Mouse (Mus musculus): ENCODE data around the gene Shank3. TPM values are rescaled to one million over a fixed set of nuclear protein-coding genes. Genes with fewer than 3 reads are reported as not detected.

Gene Shank3
- polyA plus RNA-seq, 1 experiment from 2014 or later = 1.0 TPM

DNA sequence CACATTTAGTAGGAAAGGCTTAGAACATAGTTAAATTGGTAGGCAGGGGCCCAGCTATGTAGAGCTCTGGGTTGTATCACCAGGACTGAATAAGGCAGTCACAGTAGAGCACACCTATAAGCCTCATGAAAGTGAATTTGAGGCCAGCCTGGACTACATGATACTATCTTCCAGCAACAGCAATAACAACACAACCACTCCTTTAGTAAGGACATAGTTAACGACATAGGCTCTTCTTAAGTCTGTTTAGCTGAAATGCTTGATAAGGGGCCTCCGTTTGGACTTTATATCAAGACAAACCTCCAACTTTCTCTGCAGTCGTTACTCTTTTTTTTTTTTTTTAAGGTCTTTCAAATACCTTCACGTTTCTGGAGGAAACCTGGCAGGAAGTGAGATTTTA is 13.3 kb downstream of the Shank3 start:
- Histone ChIP-seq H3K27me3 (ENCODE audit: insufficient read depth, low read length) (no peaks in the 10 kb centered on the region), H3K4me3 (replicated peaks; ENCODE audit: low read depth, low read length) (no peak overlapping the region), H3K4me1 (replicated peaks; ENCODE audit: insufficient read depth, low read length) (no peaks in the 10 kb centered on the region), H3K36me3 (ENCODE audit: insufficient read depth, low read length) (no peaks in the 10 kb centered on the region), H3K9me3 (replicated peaks; ENCODE audit: low read length) (no peaks in the 10 kb centered on the region), H3K27ac (no peak overlapping the region), H3K9ac (ENCODE audit: low read depth, low read length) (no peak overlapping the region), H3K4me2 (ENCODE audit: low read length) (no peak overlapping the region)
- DNase-seq (ENCODE audit: low spot score) (no peak), ATAC-seq (replicated peaks; ENCODE audit: low FRiP score, low read depth) (no peak)
- WGBS = 71% methylated on average over 4 of the region's 4 CpGs
- no peak for TF ChIP-seq CTCF (IDR thresholded peaks at IDR 0.05; ENCODE audit: low read depth)

DNA sequence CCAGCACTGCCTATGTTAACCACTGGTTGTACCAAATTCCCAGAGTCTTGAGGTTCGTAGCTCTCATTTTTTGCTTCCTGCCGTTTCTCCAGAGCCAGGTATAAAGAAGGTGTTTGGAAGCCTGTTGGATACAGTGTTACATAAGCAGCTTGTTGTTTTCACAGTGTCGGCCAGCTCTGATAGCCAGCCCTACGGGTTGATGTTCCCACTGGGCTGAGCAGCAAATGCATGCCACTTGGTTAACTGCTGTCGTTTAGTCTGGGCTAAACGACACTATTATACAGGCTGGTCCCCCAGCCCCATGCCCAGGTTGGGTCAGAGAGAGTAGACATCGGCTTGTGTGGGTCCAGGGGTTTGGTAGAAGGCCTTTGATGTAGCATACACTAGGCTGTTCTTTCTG is 22.5 kb downstream of the Shank3 start:
- H3K4me3 ChIP-seq (replicated peaks; ENCODE audit: low read depth, low read length) = no peak overlapping the region
- H3K4me1 ChIP-seq (replicated peaks; ENCODE audit: insufficient read depth, low read length) = peaks cover 4% of the 10 kb centered on the region; the same call in 1 of the 2 replicates
- ATAC-seq (replicated peaks; ENCODE audit: low FRiP score, low read depth) (no peak), DNase-seq (ENCODE audit: low spot score) (no peak)
- 54% methylated on average over 7 of the region's 7 CpGs for WGBS
- peaks cover 14% of the 10 kb centered on the region; the same call in 1 of the 2 replicates for H3K27me3 ChIP-seq (ENCODE audit: insufficient read depth, low read length)
- H3K9me3 ChIP-seq (replicated peaks; ENCODE audit: low read length) = no peaks in the 10 kb centered on the region
- no peak overlapping the region for H3K4me2 ChIP-seq (ENCODE audit: low read length)
- no peaks in the 10 kb centered on the region for H3K36me3 ChIP-seq (ENCODE audit: insufficient read depth, low read length)
- no peak overlapping the region for H3K9ac ChIP-seq (ENCODE audit: low read depth, low read length)
- no peak for TF ChIP-seq CTCF (IDR thresholded peaks at IDR 0.05; ENCODE audit: low read depth)
- H3K27ac ChIP-seq = no peak overlapping the region

DNA sequence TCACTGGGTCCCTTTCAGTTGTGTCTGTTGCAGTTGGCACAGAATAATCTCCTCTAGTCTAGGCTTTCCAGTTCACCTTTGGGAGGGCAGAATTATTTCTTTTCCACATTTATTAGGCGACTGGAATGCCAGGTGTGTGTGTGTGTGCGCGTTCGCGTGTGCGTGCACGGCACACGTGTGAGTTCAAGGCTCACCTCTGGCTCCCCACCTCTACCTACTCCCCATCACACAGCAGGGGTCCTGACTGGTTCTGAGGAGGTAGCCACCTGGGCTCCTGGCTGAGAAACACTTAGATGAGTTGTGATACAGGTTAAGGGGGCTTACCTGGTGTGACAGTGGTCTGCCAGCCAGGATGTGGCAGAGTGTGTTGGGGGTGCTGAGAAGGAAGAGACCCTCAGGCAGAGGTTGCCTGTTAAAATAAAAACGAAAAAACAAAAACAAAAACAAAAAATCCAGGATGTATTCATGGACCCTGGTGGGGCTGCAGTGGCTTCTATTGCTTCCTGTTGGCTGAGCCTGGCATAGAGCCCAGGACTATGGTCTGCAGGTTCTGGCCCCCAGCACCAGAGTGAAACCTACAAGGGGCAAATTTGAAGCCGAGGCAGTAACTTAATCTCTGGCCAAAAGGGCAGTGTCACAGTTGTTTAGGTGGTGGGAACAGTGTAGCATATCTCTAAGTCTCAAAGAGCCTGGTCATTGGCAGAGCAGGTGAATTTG is 23.3 kb downstream of the Shank3 start:
- H3K27ac ChIP-seq = no peak overlapping the region
- peak overlapping the region; percentile 41 for H3K4me3 ChIP-seq (replicated peaks; ENCODE audit: low read depth, low read length)
- no peak overlapping the region for H3K9ac ChIP-seq (ENCODE audit: low read depth, low read length)
- no peak for TF ChIP-seq CTCF (IDR thresholded peaks at IDR 0.05; ENCODE audit: low read depth)
- peaks cover 4% of the 10 kb centered on the region; the same call in 1 of the 2 replicates for H3K4me1 ChIP-seq (replicated peaks; ENCODE audit: insufficient read depth, low read length)
- no peaks in the 10 kb centered on the region for H3K9me3 ChIP-seq (replicated peaks; ENCODE audit: low read length)
- ATAC-seq (replicated peaks; ENCODE audit: low FRiP score, low read depth) (no peak), DNase-seq (ENCODE audit: low spot score) (no peak)
- H3K27me3 ChIP-seq (ENCODE audit: insufficient read depth, low read length) = peaks cover 14% of the 10 kb centered on the region; the same call in 1 of the 2 replicates
- H3K36me3 ChIP-seq (ENCODE audit: insufficient read depth, low read length) = no peaks in the 10 kb centered on the region
- 81% methylated on average over 10 of the region's 10 CpGs for WGBS
- H3K4me2 ChIP-seq (ENCODE audit: low read length) = peak overlapping the region; percentile 94

DNA sequence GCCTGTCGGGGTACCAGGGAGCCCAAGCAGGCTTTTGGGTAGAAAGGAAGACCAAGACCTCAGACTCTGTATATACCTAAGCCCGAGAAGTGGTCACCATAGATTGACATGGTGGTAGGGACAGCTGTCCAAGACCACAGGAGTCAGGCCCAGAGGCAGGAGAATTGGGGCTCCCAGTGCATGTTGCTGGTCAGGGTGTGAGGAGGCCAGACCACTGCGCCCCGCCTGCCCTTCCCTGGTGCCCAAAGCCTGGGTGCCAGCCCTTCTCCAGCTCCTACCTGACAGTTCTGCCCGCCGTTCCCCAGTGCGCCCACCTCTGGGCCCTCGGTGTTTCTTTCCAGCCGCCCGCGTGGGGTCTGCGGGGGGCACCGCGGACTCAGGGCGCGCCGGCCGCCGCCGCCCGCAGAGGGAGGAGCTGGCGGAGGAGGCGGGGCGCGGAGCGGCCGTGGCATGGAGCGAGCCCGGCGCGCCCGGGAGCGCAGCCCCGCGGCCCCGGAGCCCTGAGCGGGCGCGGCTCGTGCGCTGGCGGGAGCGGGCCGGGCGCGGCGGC is 23.9 kb downstream of the Shank3 start:
- Histone ChIP-seq H3K4me3 (replicated peaks; ENCODE audit: low read depth, low read length) (peak overlapping the region; percentile 41), H3K4me1 (replicated peaks; ENCODE audit: insufficient read depth, low read length) (peaks cover 4% of the 10 kb centered on the region; the same call in 1 of the 2 replicates), H3K4me2 (ENCODE audit: low read length) (peak overlapping the region; percentile 94), H3K9ac (ENCODE audit: low read depth, low read length) (peak overlapping the region; percentile 51), H3K27ac (no peak overlapping the region), H3K36me3 (ENCODE audit: insufficient read depth, low read length) (no peaks in the 10 kb centered on the region), H3K9me3 (replicated peaks; ENCODE audit: low read length) (no peaks in the 10 kb centered on the region), H3K27me3 (ENCODE audit: insufficient read depth, low read length) (peaks cover 14% of the 10 kb centered on the region; the same call in 1 of the 2 replicates)
- 19% methylated on average over 29 of the region's 47 CpGs for WGBS
- TF ChIP-seq CTCF (IDR thresholded peaks at IDR 0.05; ENCODE audit: low read depth) = no peak
- DNase-seq (ENCODE audit: low spot score) = no peak
- no peak for ATAC-seq (replicated peaks; ENCODE audit: low FRiP score, low read depth)

DNA sequence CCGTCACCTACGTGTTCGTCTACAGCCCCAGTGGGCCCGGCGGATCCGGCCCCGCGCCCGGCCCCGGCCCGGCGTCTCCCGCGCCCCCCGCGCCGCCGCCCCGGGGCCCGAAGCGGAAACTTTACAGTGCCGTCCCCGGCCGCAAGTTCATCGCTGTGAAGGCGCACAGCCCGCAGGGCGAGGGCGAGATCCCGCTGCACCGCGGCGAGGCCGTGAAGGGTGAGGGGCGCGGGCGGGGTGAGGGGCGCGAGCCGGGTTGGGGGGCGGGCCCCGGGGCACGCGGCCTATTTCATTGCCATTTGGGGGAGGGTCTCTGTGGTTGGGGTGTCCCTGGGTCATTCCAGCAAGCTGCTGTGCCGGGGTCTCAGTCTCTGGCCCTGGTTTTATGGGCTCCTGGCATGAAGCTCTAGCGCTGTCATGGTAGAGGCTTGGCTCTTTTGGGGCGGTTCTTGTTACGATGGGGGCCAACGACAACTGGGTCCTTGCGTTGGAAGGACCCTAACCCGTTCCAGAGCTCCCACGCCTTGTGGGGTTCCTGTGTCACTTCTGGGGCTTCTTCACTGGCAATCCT is 24.7 kb downstream of the Shank3 start:
- TF ChIP-seq CTCF (IDR thresholded peaks at IDR 0.05; ENCODE audit: low read depth) = no peak
- Histone ChIP-seq H3K9me3 (replicated peaks; ENCODE audit: low read length) (no peaks in the 10 kb centered on the region), H3K36me3 (ENCODE audit: insufficient read depth, low read length) (no peaks in the 10 kb centered on the region), H3K4me3 (replicated peaks; ENCODE audit: low read depth, low read length) (peak overlapping the region; percentile 51), H3K4me1 (replicated peaks; ENCODE audit: insufficient read depth, low read length) (peaks cover 4% of the 10 kb centered on the region; the same call in 1 of the 2 replicates), H3K9ac (ENCODE audit: low read depth, low read length) (peak overlapping the region; percentile 51), H3K4me2 (ENCODE audit: low read length) (peak overlapping the region; percentile 94), H3K27ac (no peak overlapping the region), H3K27me3 (ENCODE audit: insufficient read depth, low read length) (peaks cover 14% of the 10 kb centered on the region; the same call in 1 of the 2 replicates)
- 4% methylated on average over 33 of the region's 52 CpGs for WGBS
- ATAC-seq (replicated peaks; ENCODE audit: low FRiP score, low read depth) (no peak), DNase-seq (ENCODE audit: low spot score) (no peak)

DNA sequence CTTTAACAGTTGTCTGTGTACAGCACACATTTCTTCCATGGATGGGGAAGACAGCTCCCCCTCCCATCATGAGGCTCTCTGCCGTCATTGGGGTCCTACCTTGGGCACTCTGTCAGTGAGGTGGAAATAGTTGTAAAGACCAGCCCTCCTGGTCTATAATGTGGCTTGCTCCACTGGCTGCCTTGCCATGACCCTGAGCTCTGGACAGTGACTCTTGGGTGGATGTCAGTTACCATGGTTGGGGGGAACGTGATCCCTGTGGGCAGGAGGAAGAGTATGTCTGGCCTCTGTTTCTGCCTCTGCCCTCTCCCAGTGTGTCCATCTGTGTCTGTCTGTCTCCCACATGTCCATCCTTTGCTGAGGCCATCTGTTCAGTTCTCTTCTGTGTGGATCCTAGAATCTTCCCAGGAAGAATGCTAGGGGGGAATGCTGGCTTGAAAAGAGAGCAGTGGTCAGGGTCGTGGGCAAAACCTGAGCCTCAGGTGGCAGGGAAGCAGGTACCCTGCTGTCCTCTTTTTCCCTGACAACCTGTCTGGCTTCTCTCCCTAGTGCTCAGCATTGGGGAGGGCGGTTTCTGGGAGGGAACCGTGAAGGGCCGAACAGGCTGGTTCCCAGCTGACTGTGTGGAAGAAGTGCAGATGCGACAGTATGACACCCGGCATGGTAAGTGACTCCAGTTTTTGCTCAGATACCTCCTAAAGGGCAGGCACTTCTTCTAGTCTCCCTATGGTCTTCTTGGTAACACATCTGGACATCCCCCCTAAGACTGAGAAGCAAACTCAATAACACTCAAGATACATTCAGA is 25.4 kb downstream of the Shank3 start:
- H3K27me3 ChIP-seq (ENCODE audit: insufficient read depth, low read length) = peaks cover 14% of the 10 kb centered on the region; the same call in 1 of the 2 replicates
- H3K4me2 ChIP-seq (ENCODE audit: low read length) = peak overlapping the region; percentile 94
- TF ChIP-seq CTCF (IDR thresholded peaks at IDR 0.05; ENCODE audit: low read depth) = no peak
- H3K4me1 ChIP-seq (replicated peaks; ENCODE audit: insufficient read depth, low read length) = peaks cover 4% of the 10 kb centered on the region; the same call in 1 of the 2 replicates
- no peak overlapping the region for H3K27ac ChIP-seq
- H3K36me3 ChIP-seq (ENCODE audit: insufficient read depth, low read length) = no peaks in the 10 kb centered on the region
- peak overlapping the region; percentile 51; the same call in 1 of the 2 replicates for H3K4me3 ChIP-seq (replicated peaks; ENCODE audit: low read depth, low read length)
- DNase-seq (ENCODE audit: low spot score) (no peak), ATAC-seq (replicated peaks; ENCODE audit: low FRiP score, low read depth) (no peak)
- 65% methylated on average over 8 of the region's 8 CpGs for WGBS
- H3K9ac ChIP-seq (ENCODE audit: low read depth, low read length) = no peak overlapping the region
- H3K9me3 ChIP-seq (replicated peaks; ENCODE audit: low read length) = no peaks in the 10 kb centered on the region

All from kidney, postnatal 0 days (tissue).